Mouse (Mus musculus) neural tube, embryonic 14.5 days (tissue): ENCODE data around the gene Pyroxd2. TPM values are rescaled to one million over a fixed set of nuclear protein-coding genes. Genes with fewer than 3 reads are reported as not detected.
"Not testable (repeated sequence)": the region's sequence is repeated elsewhere in the genome, so short reads cannot be mapped to it uniquely, and the experiment has no call there.

ENCODE experiments used
- ATAC-seq: fragments of 200-750 bp; cut with Nextera tagmentation; 2 replicates; pipeline ENCODE4 v1.8.0; 2017; ENCODE audit warnings: low read depth, mild to moderate bottlenecking, moderate TSS enrichment, moderate library complexity
- H3K27ac ChIP-seq: fragments of 300-500 bp; sonication (generic); 2 replicates; pipeline ENCODE4 v1.5.1; 2014; ENCODE audit warnings: low read depth, mild to moderate bottlenecking, control low read depth, low read length, moderate library complexity, mixed read lengths
- H3K27me3 ChIP-seq: fragments of 300-500 bp; sonication (generic); 2 replicates; pipeline ENCODE4 v1.6.1; 2014; ENCODE audit warnings: low read length; ENCODE audit not compliant: control insufficient read depth, insufficient read depth
- H3K36me3 ChIP-seq: fragments of 300-500 bp; sonication (generic); 2 replicates; pipeline ENCODE4 v1.6.1; 2014; ENCODE audit warnings: low read length, mixed read lengths; ENCODE audit not compliant: control insufficient read depth, insufficient read depth
- H3K4me1 ChIP-seq: fragments of 300-500 bp; sonication (generic); 2 replicates; pipeline ENCODE4 v1.6.1; 2014; ENCODE audit warnings: low read length; ENCODE audit not compliant: control insufficient read depth, insufficient read depth
- H3K4me2 ChIP-seq: fragments of 300-500 bp; sonication (generic); 2 replicates; pipeline ENCODE4 v1.6.1; 2014; ENCODE audit warnings: mild to moderate bottlenecking, low read depth, low read length, control low read depth
- H3K4me3 ChIP-seq: fragments of 300-500 bp; sonication (generic); 2 replicates; pipeline ENCODE4 v1.5.1; 2014; ENCODE audit warnings: low read depth, low read length, control low read depth, mixed read lengths
- H3K9ac ChIP-seq: fragments of 300-500 bp; sonication (generic); replicated peaks from 2 replicates; pipeline ENCODE4 v1.6.1; 2014; ENCODE audit warnings: low read depth, mild to moderate bottlenecking, control low read depth, low read length, mixed read lengths
- H3K9me3 ChIP-seq: fragments of 300-500 bp; sonication (generic); 2 replicates; pipeline ENCODE4 v1.6.1; 2016; ENCODE audit warnings: low read length; ENCODE audit not compliant: control insufficient read depth
- WGBS: fragments of 180-500 bp; shearing (Covaris S2); extraction: QIAGEN DNeasy Blood & Tissue Kit; methylation state at CpG from one replicate; pipeline ENCODE4 v1.1.7; 2014; 5-methylcytosine and 5-hydroxymethylcytosine counted together
- polyA plus RNA-seq: library from polyadenylated mRNA; unstranded; fragments of >200 nt; fragmentation: Nextera tagmentation; extraction: Ambion mirVana; gene quantifications from 2 replicates; pipeline ENCODE4 v1.2.1, GENCODE M21; 2014

Pyroxd2 gene
- polyA plus RNA-seq, 1 experiment from 2014 or later, result 1.5 TPM

- Histone ChIP-seq H3K36me3 (no peaks in the 10 kb centered on the region), H3K4me1 (no peaks in the 10 kb centered on the region), H3K9me3 (no peaks in the 10 kb centered on the region), H3K4me2 (no peak overlapping the region), H3K4me3 (no peak overlapping the region), H3K9ac (no peak overlapping the region), H3K27me3 (no peaks in the 10 kb centered on the region), H3K27ac (no peak overlapping the region)
- 64% methylated on average over 4 of the region's 4 CpGs for WGBS
- ATAC-seq, result no peak
Measured at GRCm38 (mm10) chr19:42689786-42690185, 62.8 kb downstream of the Pyroxd2 start.

GRCm38 (mm10) chr19:42689321-42689720, 63.3 kb downstream of the Pyroxd2 start:
- no peak overlapping the region for H3K9ac ChIP-seq
- no peak for ATAC-seq
- no peaks in the 10 kb centered on the region for H3K9me3 ChIP-seq
- H3K4me3 ChIP-seq, result no peak overlapping the region
- WGBS, result 89% methylated on average over 11 of the region's 11 CpGs
- no peak overlapping the region for H3K4me2 ChIP-seq
- no peaks in the 10 kb centered on the region for H3K36me3 ChIP-seq
- H3K27ac ChIP-seq, result no peak overlapping the region
- no peaks in the 10 kb centered on the region for H3K27me3 ChIP-seq
- no peaks in the 10 kb centered on the region for H3K4me1 ChIP-seq

GRCm38 (mm10) chr19:42682776-42683175, 69.8 kb downstream of the Pyroxd2 start:
- H3K9me3 ChIP-seq, H3K27ac ChIP-seq, H3K4me1 ChIP-seq, ATAC-seq, H3K4me3 ChIP-seq, H3K4me2 ChIP-seq, H3K27me3 ChIP-seq, H3K9ac ChIP-seq, H3K36me3 ChIP-seq: not testable (repeated sequence)
- 69% methylated on average over 2 of the region's 2 CpGs for WGBS

GRCm38 (mm10) chr19:42678191-42678590, 74.4 kb downstream of the Pyroxd2 start:
- no peak overlapping the region for H3K27ac ChIP-seq
- no peak overlapping the region for H3K4me3 ChIP-seq
- no peak overlapping the region for H3K9ac ChIP-seq
- no peak for ATAC-seq
- H3K36me3 ChIP-seq, result no peaks in the 10 kb centered on the region
- 0 out of 2 replicates have a peak, but pooled peaks cover 3% of the 10 kb centered on the region for H3K4me1 ChIP-seq
- H3K27me3 ChIP-seq, result no peaks in the 10 kb centered on the region
- 77% methylated on average over 10 of the region's 10 CpGs for WGBS
- H3K9me3 ChIP-seq, result no peaks in the 10 kb centered on the region
- H3K4me2 ChIP-seq, result no peak overlapping the region

GRCm38 (mm10) chr19:42677452-42677851, 75.1 kb downstream of the Pyroxd2 start:
- Histone ChIP-seq H3K4me3 (no peak overlapping the region), H3K27me3 (no peaks in the 10 kb centered on the region), H3K36me3 (no peaks in the 10 kb centered on the region), H3K9me3 (no peaks in the 10 kb centered on the region), H3K4me1 (0 out of 2 replicates have a peak, but pooled peaks cover 3% of the 10 kb centered on the region), H3K4me2 (no peak overlapping the region), H3K27ac (no peak overlapping the region), H3K9ac (no peak overlapping the region)
- ATAC-seq, result no peak
- WGBS, result 92% methylated on average over 3 of the region's 3 CpGs

GRCm38 (mm10) chr19:42676931-42677330, 75.6 kb downstream of the Pyroxd2 start:
- Histone ChIP-seq H3K4me1 (0 out of 2 replicates have a peak, but pooled peaks cover 3% of the 10 kb centered on the region), H3K9me3 (no peaks in the 10 kb centered on the region), H3K36me3 (no peaks in the 10 kb centered on the region), H3K4me3 (no peak overlapping the region), H3K27ac (no peak overlapping the region), H3K9ac (no peak overlapping the region), H3K4me2 (no peak overlapping the region), H3K27me3 (peaks cover 3% of the 10 kb centered on the region; the same call in 1 of the 2 replicates)
- 93% methylated on average over 3 of the region's 3 CpGs for WGBS
- ATAC-seq, result no peak

Other genes starting within 250 kb of the Pyroxd2 start
- 12.7 and 16.7 TPM in 2 replicates for gene R3hcc1l, start 234.0 kb downstream of the Pyroxd2 start, polyA plus RNA-seq
- gene Loxl4, start 140.0 kb downstream of the Pyroxd2 start, polyA plus RNA-seq, result 0.15 and 0.25 TPM in 2 replicates
- 10.3 and 10.7 TPM in 2 replicates for gene Hps1, start 27.2 kb upstream of the Pyroxd2 start, polyA plus RNA-seq